In the genomic region with DNA sequence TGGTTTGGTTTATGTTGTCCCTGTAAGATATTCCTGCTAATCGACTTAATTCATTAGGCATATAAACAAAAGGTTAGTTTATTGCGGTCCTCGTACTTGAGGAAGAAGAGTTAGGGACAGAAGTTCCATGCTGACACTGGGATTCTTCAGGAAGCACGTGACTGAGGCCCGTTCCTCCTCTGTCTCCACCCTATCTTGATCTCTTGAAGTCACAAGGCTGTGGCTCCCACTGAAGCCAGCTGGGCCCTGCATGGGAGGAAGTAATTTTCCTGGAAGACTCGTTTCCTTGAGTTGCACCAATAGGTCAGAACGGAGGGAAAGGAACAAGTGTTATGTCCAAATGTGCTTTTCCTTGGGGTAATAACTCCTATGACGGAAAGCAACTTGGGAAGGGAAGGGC, we compare ENCODE assay signal across 8 mouse cellular contexts. TPM values are rescaled to one million over a fixed set of nuclear protein-coding genes. Genes with fewer than 3 reads are reported as not detected.
A peak's percentile ranks its signal among the peaks of the same experiment; 100 is the strongest.
DNase-seq lines count a peak whose midpoint lies in the region; ATAC-seq and TF ChIP-seq lines count a peak whose summit lies in the region.

No protein-coding gene starts in this region.

- H3K9ac ChIP-seq in limb, embryonic 12.5 days (replicated peaks) = peak overlapping the region; percentile 69; the same call in 1 of the 2 replicates
- 0 out of 2 replicates have a peak overlapping the region, but pooled peaks have one; percentile 77 for H3K9ac ChIP-seq in midbrain, postnatal 0 days (replicated peaks; ENCODE audit: low read length, poor library complexity, severe bottlenecking)

- 68% methylated on average over 8 of the region's 8 CpGs for WGBS in embryonic facial prominence, embryonic 10.5 days
- WGBS in limb, embryonic 12.5 days = 62% methylated on average over 8 of the region's 8 CpGs
- WGBS in midbrain, postnatal 0 days = 71% methylated on average over 8 of the region's 8 CpGs

- TF ChIP-seq CTCF in midbrain, postnatal 0 days (IDR thresholded peaks at IDR 0.05) = no peak

- H3K27ac ChIP-seq in embryonic facial prominence, embryonic 10.5 days (replicated peaks) = no peak overlapping the region; the same call in 1 of the 2 replicates
- no peak overlapping the region for H3K27ac ChIP-seq in limb, embryonic 12.5 days
- peak overlapping the region; percentile 76; the same call in 1 of the 2 replicates for H3K27ac ChIP-seq in midbrain, postnatal 0 days (ENCODE audit: low read depth, low read length)

- DNase-seq in MEL-GATA-1-ER (ENCODE audit: extremely low read depth, low read depth) = peak; percentile 31
- no peak for DNase-seq in embryonic facial prominence, embryonic 10.5 days (ENCODE audit: low spot score)
- DNase-seq in heart, postnatal 36 days = peak; percentile 14 to 28
- DNase-seq in midbrain, postnatal 0 days (ENCODE audit: low spot score) = no peak
- no peak for DNase-seq in embryo, embryonic 11 days
- no peak for DNase-seq in adrenal gland, adult 18-20 months (ENCODE audit: low spot score in 2 of 2)

- ATAC-seq in limb, embryonic 12.5 days (ENCODE audit: insufficient number of reproducible peaks, insufficient read depth, low FRiP score, low TSS enrichment, low read depth) = no peak
- no peak for ATAC-seq in midbrain, postnatal 0 days (ENCODE audit: low FRiP score)
- no peak for ATAC-seq in megakaryocyte-erythroid progenitor cell, adult 5-6 weeks (replicated peaks; ENCODE audit: low FRiP score, low TSS enrichment, poor library complexity, severe bottlenecking)

- peak overlapping the region; percentile 76 for H3K4me2 ChIP-seq in limb, embryonic 12.5 days
- H3K4me2 ChIP-seq in midbrain, postnatal 0 days (ENCODE audit: low read depth, low read length, poor library complexity, severe bottlenecking) = peak overlapping the region; percentile 64

- peaks cover 28% of the 10 kb centered on the region for H3K4me1 ChIP-seq in embryonic facial prominence, embryonic 10.5 days
- peaks cover 29% of the 10 kb centered on the region for H3K4me1 ChIP-seq in limb, embryonic 12.5 days (replicated peaks)
- peaks cover 12% of the 10 kb centered on the region; the same call in 1 of the 2 replicates for H3K4me1 ChIP-seq in midbrain, postnatal 0 days (ENCODE audit: insufficient read depth, low read length)

- intact Hi-C loops in heart, postnatal 36 days (cut with DNase I) = loop anchor here (2.0 to 5.0 kb wide), 2 partner anchors 229 to 240 kb away; no protein-coding TSS in a partner anchor

- H3K36me3 ChIP-seq in embryonic facial prominence, embryonic 10.5 days (replicated peaks) = peaks cover 43% of the 10 kb centered on the region
- H3K36me3 ChIP-seq in limb, embryonic 12.5 days = peaks cover 15% of the 10 kb centered on the region
- H3K36me3 ChIP-seq in midbrain, postnatal 0 days (ENCODE audit: insufficient read depth, low read length) = peaks cover 7% of the 10 kb centered on the region

- H3K27me3 ChIP-seq in embryonic facial prominence, embryonic 10.5 days (replicated peaks; ENCODE audit: low read depth, poor library complexity, severe bottlenecking) = no peaks in the 10 kb centered on the region
- H3K27me3 ChIP-seq in limb, embryonic 12.5 days = no peaks in the 10 kb centered on the region
- H3K27me3 ChIP-seq in midbrain, postnatal 0 days (ENCODE audit: insufficient read depth, low read length) = no peaks in the 10 kb centered on the region

- H3K9me3 ChIP-seq in embryonic facial prominence, embryonic 10.5 days = no peaks in the 10 kb centered on the region
- no peaks in the 10 kb centered on the region for H3K9me3 ChIP-seq in limb, embryonic 12.5 days
- H3K9me3 ChIP-seq in midbrain, postnatal 0 days (ENCODE audit: low read length) = no peaks in the 10 kb centered on the region

- H3K4me3 ChIP-seq in embryonic facial prominence, embryonic 10.5 days = peak overlapping the region; percentile 86
- H3K4me3 ChIP-seq in limb, embryonic 12.5 days (replicated peaks) = peak overlapping the region; percentile 68
- H3K4me3 ChIP-seq in midbrain, postnatal 0 days (ENCODE audit: low read depth, low read length) = peak overlapping the region; percentile 70

RNA-seq across cellular contexts. Expression of a gene that starts 1.0 kb away (rescaled TPM):
- polyA plus RNA-seq in embryonic facial prominence, embryonic 10.5 days (2016; fragmentation: Nextera tagmentation; extraction: Ambion mirVana) = 8.9 and 10.0 TPM in 2 replicates
- total RNA-seq in heart, postnatal 36 days (2021) = 1 to 10 TPM; 3.2 to 4.5 TPM
- 10.1 and 15.3 TPM in 2 replicates for polyA plus RNA-seq in limb, embryonic 12.5 days (2016; fragmentation: Nextera tagmentation; extraction: Ambion mirVana)
- total RNA-seq in midbrain, postnatal 0 days (2014; rRNA removed) = 24.6 and 26.2 TPM in 2 replicates
- polyA plus RNA-seq in midbrain, postnatal 0 days (2015; fragmentation: Nextera tagmentation; extraction: Ambion mirVana) = 6.9 and 10.2 TPM in 2 replicates
- total RNA-seq in megakaryocyte-erythroid progenitor cell, adult 5-6 weeks (2014; fragmentation: Nextera tagmentation) = 4.0 and 12.3 TPM in 2 replicates
- 0.14 and 2.9 TPM in 2 replicates for total RNA-seq in megakaryocyte-erythroid progenitor cell, adult 5-6 weeks (2017)
- total RNA-seq in adrenal gland, adult 18-20 months (2021) = 1 to 10 TPM; 4.9 to 6.0 TPM

RNA-seq across cellular contexts. Expression of a gene that starts 1.1 kb away (rescaled TPM):
- 19.8 and 21.0 TPM in 2 replicates for polyA plus RNA-seq in embryonic facial prominence, embryonic 10.5 days (2016; fragmentation: Nextera tagmentation; extraction: Ambion mirVana)
- total RNA-seq in heart, postnatal 36 days (2021) = 10 to 100 TPM; 51.6 to 67.6 TPM
- 21.7 and 23.7 TPM in 2 replicates for polyA plus RNA-seq in limb, embryonic 12.5 days (2016; fragmentation: Nextera tagmentation; extraction: Ambion mirVana)
- 9.4 and 12.2 TPM in 2 replicates for total RNA-seq in midbrain, postnatal 0 days (2014; rRNA removed)
- polyA plus RNA-seq in midbrain, postnatal 0 days (2015; fragmentation: Nextera tagmentation; extraction: Ambion mirVana) = 13.4 and 15.9 TPM in 2 replicates
- total RNA-seq in megakaryocyte-erythroid progenitor cell, adult 5-6 weeks (2014; fragmentation: Nextera tagmentation) = 36.4 and 40.6 TPM in 2 replicates
- 27.4 and 43.3 TPM in 2 replicates for total RNA-seq in megakaryocyte-erythroid progenitor cell, adult 5-6 weeks (2017)
- total RNA-seq in adrenal gland, adult 18-20 months (2021) = 10 to 100 TPM in 1 of 2 experiments, 1 to 10 TPM in 1; 9.9 to 11.9 TPM

Comparison
In these comparisons a context has a peak if more than half of its experiments do, and no peak if none do; other contexts are left out.
1. DNase-seq: peak in MEL-GATA-1-ER (single experiment) and heart, postnatal 36 days (2 of 2); none in embryonic facial prominence, embryonic 10.5 days (single experiment), midbrain, postnatal 0 days (single experiment), embryo, embryonic 11 days (single experiment) and adrenal gland, adult 18-20 months (0 of 2).
2. Peak in every context shown above with its lines, with median percentiles within 50 percentile points of each other: H3K4me3 ChIP-seq.